Mouse (Mus musculus) ES-E14 (cell line): ENCODE results near the gene Zfp831. TPM values are rescaled to one million over a fixed set of nuclear protein-coding genes. Genes with fewer than 3 reads are reported as not detected.

Experiments
- DNase-seq: peaks from one replicate; pipeline ENCODE4 v3.0.0-alpha.2; 2013; ENCODE audit warnings: low read depth, low spot score
- H3K27ac ChIP-seq: 2 replicates; pipeline ENCODE4 v1.5.1; 2012; ENCODE audit warnings: low read depth, mild to moderate bottlenecking, low read length, moderate library complexity, mixed read lengths; ENCODE audit not compliant: poor library complexity, insufficient read depth, severe bottlenecking
- H3K36me3 ChIP-seq: 2 replicates; pipeline ENCODE4 v1.6.1; 2012; ENCODE audit warnings: mild to moderate bottlenecking, low read length, moderate library complexity, mixed read lengths; ENCODE audit not compliant: control insufficient read depth, poor library complexity, insufficient read depth, severe bottlenecking
- H3K4me1 ChIP-seq, 2 experiments: fragments of 150-350 bp in 1 of 2; sonication (generic) in 1 of 2; 2 replicates each; pipeline ENCODE4 v1.6.1; 2012; ENCODE audit warnings: low read length in 2 of 2, mild to moderate bottlenecking in 1 of 2, mixed read lengths in 1 of 2; ENCODE audit not compliant: control insufficient read depth in 2 of 2, insufficient read depth in 2 of 2, poor library complexity in 1 of 2
- H3K4me3 ChIP-seq, 2 experiments: fragments of 150-350 bp in 1 of 2; sonication (generic) in 1 of 2; 2 replicates each; pipeline ENCODE4 v1.5.1; 2012; ENCODE audit warnings: low read length in 2 of 2, low read depth in 1 of 2, mild to moderate bottlenecking in 1 of 2, mixed read lengths in 1 of 2; ENCODE audit not compliant: insufficient read depth in 1 of 2, poor library complexity in 1 of 2, severe bottlenecking in 1 of 2
- H3K9ac ChIP-seq: 2 replicates; pipeline ENCODE4 v1.6.1; 2012; ENCODE audit warnings: low read depth, mild to moderate bottlenecking, low read length, mixed read lengths; ENCODE audit not compliant: poor library complexity, insufficient read depth, severe bottlenecking
- H3K9me3 ChIP-seq: fragments of 150-350 bp; sonication (generic); 2 replicates; pipeline ENCODE4 v1.6.1; 2012; ENCODE audit warnings: low read depth, mild to moderate bottlenecking, low read length; ENCODE audit not compliant: control insufficient read depth, insufficient read depth
- CHD2 ChIP-seq: IDR thresholded peaks from 2 replicates; pipeline ENCODE4 v1.6.1; 2014; ENCODE audit warnings: mild to moderate bottlenecking, low read depth, low read length, inconsistent platforms
- HCFC1 ChIP-seq: IDR thresholded peaks from 2 replicates; pipeline ENCODE4 v1.6.1; 2012; ENCODE audit warnings: low read length, inconsistent platforms, borderline replicate concordance; ENCODE audit not compliant: insufficient read depth
- MAFK ChIP-seq: IDR thresholded peaks from 2 replicates; pipeline ENCODE4 v1.6.1; 2014; ENCODE audit warnings: mild to moderate bottlenecking, low read depth, low read length, inconsistent platforms; ENCODE audit not compliant: insufficient read depth
- ZC3H11A ChIP-seq: IDR thresholded peaks from 2 replicates; pipeline ENCODE4 v1.6.1; 2012; ENCODE audit warnings: low read depth, mild to moderate bottlenecking, inconsistent platforms, low read length, borderline replicate concordance
- ZNF384 ChIP-seq: IDR thresholded peaks from 2 replicates; pipeline ENCODE4 v1.6.1; 2012; ENCODE audit warnings: low read depth, low read length, inconsistent platforms
- in situ Hi-C, 2 experiments: fragments of 600-800 bp; cut with MboI; formaldehyde crosslinking; loops; one replicate each; pipeline ENCODE4 v1.15.1; 2025; ENCODE audit warnings: low sequenced_read_pairs in 2 of 2, inconsistent platforms in 1 of 2; ENCODE audit not compliant: unreplicated experiment in 2 of 2
- total RNA-seq: library from RNA; depleted of rRNA; stranded (reverse); fragments of 300-350 nt; gene quantifications from 2 replicates; pipeline ENCODE4 v1.2.3, GENCODE M21; 2012

Zfp831 gene
- total RNA-seq, 1 experiment: not detected

- DNase-seq: no peak
- H3K27ac ChIP-seq: no peak overlapping the region
- TF ChIP-seq ZNF384 (no peak), HCFC1 (no peak), MAFK (no peak), CHD2 (no peak), ZC3H11A (no peak)
- no peaks in the 10 kb centered on the region for H3K9me3 ChIP-seq
- H3K4me1 ChIP-seq: no peaks in the 10 kb centered on the region
- no peak overlapping the region for H3K9ac ChIP-seq
- no peak overlapping the region for H3K4me3 ChIP-seq
- no peaks in the 10 kb centered on the region for H3K36me3 ChIP-seq
- in situ Hi-C loops: no loop called here
Measured at GRCm38 (mm10) chr2:174613221-174613620, 30.1 kb upstream of the Zfp831 start.

GRCm38 (mm10) chr2:174613921-174614441, 29.4 kb upstream of the Zfp831 start:
- DNase-seq: no peak
- in situ Hi-C loops: no loop called here
- no peak overlapping the region for H3K27ac ChIP-seq

GRCm38 (mm10) chr2:174621881-174622280, 21.5 kb upstream of the Zfp831 start:
- DNase-seq: no peak
- TF ChIP-seq CHD2 (no peak), ZNF384 (no peak)
- no peak overlapping the region for H3K9ac ChIP-seq
- no peaks in the 10 kb centered on the region for H3K4me1 ChIP-seq
- H3K9me3 ChIP-seq: no peaks in the 10 kb centered on the region
- H3K4me3 ChIP-seq: no peak overlapping the region
- in situ Hi-C loops: no loop called here
- no peak overlapping the region for H3K27ac ChIP-seq
- no peaks in the 10 kb centered on the region for H3K36me3 ChIP-seq

More at GRCm38 (mm10) chr2:174613921-174614441, 29.4 kb upstream of the Zfp831 start:
- TF ChIP-seq ZC3H11A: no peak
- Histone ChIP-seq H3K36me3 (no peaks in the 10 kb centered on the region), H3K4me1 (no peaks in the 10 kb centered on the region), H3K4me3 (no peak overlapping the region), H3K9ac (no peak overlapping the region), H3K9me3 (no peaks in the 10 kb centered on the region)

DNA sequence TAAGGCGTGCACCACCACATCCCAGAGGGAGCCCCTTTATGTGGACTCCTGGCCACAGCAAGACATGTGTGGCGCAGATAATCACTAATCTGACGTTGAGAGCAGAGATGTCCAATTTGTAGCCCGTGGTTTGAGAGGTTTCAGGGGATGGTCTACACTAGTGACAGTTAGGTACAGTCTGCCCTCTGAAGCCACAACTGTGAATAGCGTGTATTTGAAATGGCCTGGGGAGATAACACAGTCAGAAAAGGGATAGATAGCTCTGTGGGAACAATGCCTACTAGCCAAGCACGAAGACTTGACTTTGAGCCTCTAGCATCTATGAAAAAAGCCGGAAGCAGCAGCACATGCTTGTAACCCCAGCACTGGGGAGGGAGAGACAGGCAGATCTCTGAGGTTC, 18.9 kb upstream of the Zfp831 start:
- H3K27ac ChIP-seq: no peak overlapping the region
- no peaks in the 10 kb centered on the region for H3K36me3 ChIP-seq
- DNase-seq: no peak
- H3K4me1 ChIP-seq: no peaks in the 10 kb centered on the region
- in situ Hi-C loops: no loop called here
- H3K9me3 ChIP-seq: no peaks in the 10 kb centered on the region
- no peak overlapping the region for H3K4me3 ChIP-seq
- H3K9ac ChIP-seq: no peak overlapping the region
- no peak for TF ChIP-seq ZNF384
- no peak for TF ChIP-seq CHD2
- no peak for TF ChIP-seq HCFC1
- TF ChIP-seq ZC3H11A: no peak
- TF ChIP-seq MAFK: no peak

DNA sequence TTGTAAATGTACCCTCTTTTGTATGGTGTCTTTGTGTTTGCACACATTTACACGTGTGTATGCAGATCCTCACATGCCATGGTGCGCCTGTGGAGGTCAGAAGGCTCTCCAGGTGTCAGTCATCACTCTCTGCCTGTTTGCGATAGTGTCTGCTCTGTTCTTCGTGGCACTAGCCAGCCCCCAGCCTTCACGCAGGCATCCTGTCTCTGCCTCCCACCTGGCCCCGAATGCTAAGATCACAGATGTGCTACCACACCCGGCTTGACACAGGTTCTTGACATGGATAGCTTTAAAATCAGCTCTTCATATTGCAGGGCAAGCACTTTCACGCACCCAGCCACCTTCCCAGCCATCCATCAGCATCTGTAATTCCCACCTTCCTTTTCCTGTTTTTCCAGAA, 16.3 kb upstream of the Zfp831 start:
- no peak for TF ChIP-seq MAFK
- DNase-seq: no peak
- H3K4me1 ChIP-seq: no peaks in the 10 kb centered on the region
- no peak overlapping the region for H3K27ac ChIP-seq
- H3K4me3 ChIP-seq: no peak overlapping the region
- no peak overlapping the region for H3K9ac ChIP-seq
- no peaks in the 10 kb centered on the region for H3K36me3 ChIP-seq
- H3K9me3 ChIP-seq: no peaks in the 10 kb centered on the region
- in situ Hi-C loops: no loop called here
